Mouse (Mus musculus) splenic B cell, adult 2 months (primary cell): ENCODE data around the gene Gm20903.
"Not testable (repeated sequence)": the region's sequence is repeated elsewhere in the genome, so short reads cannot be mapped to it uniquely, and the experiment has no call there.

Experiments used
- DNase-seq: peaks from one replicate; pipeline ENCODE4 v3.0.0-alpha.2; 2011; ENCODE audit warnings: low read depth, low spot score
- H3K27me3 ChIP-seq: 2 replicates; pipeline ENCODE4 v1.6.1; 2012; ENCODE audit warnings: mild to moderate bottlenecking, low read length, moderate library complexity, mixed read lengths; ENCODE audit not compliant: control insufficient read depth, poor library complexity, insufficient read depth, severe bottlenecking
- H3K36me3 ChIP-seq: 2 replicates; pipeline ENCODE4 v1.6.1; 2012; ENCODE audit warnings: mild to moderate bottlenecking, low read length, moderate library complexity, mixed read lengths; ENCODE audit not compliant: control insufficient read depth, poor library complexity, insufficient read depth, severe bottlenecking

Gm20903 gene

GRCm38 (mm10) chrY:73669015-73669414 lies at the start of gene Gm20903:
Gm20903 (plus strand) TSS chrY:73669315.
- not testable (repeated sequence) for H3K27me3 ChIP-seq, DNase-seq, H3K36me3 ChIP-seq
